Mouse (Mus musculus) adrenal gland (tissue): Measurements from ENCODE around the gene Dus1l.

Source experiments
- intact Hi-C: fragments of 180-260 bp; cut with DNase I; formaldehyde crosslinking; loops from one replicate; pipeline ENCODE4 v1.15.1; 2025

Gene Dus1l

GRCm38 (mm10) chr11:120820546-120820945 lies 24.3 kb upstream of the Dus1l start:
- intact Hi-C loops, result loop anchor here (5.0 kb wide), 1 partner anchor 82 kb away; no protein-coding TSS in a partner anchor

DNA sequence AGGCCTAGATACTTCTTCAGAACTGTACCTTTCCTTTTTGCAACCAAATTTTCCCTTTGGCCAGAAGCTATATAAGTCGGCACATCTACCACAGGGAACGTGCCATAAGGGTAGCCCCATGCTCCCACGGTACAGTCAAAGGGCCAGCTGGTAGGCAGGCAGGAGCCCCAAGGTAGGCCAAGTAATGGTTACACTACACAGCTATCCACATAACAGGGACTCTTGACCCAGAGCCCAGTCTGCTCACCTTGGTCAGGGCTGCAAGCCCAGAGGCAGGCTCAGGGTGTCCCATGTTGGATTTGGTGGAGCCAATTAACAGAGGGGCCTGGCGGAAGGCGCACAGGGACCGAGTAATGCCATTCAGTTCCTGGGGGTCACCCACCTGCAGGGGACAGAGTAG lies 23.4 kb upstream of the Dus1l start:
- intact Hi-C loops, result no loop called here

DNA sequence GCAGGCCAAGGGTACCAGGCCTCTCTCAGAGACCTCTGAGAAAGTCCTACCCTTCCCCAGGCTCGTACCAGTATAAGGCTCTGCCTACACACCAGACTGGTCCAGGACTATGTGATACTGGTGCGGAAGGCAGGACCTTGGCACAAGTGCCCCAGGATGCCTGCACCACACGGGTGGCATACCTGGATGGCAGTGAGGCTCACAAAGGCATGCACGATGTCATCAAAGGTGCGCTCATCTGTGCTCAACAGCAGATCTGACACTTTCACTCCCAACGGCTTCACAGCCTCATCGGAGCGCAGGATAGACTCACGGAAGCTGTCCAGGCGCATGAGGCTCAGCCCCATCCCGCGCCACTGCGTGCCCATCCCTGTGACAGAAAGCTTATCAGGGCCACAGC lies 22.0 kb upstream of the Dus1l start:
- intact Hi-C loops, result no loop called here

GRCm38 (mm10) chr11:120817358-120817757 lies 21.2 kb upstream of the Dus1l start:
- intact Hi-C loops, result no loop called here

DNA sequence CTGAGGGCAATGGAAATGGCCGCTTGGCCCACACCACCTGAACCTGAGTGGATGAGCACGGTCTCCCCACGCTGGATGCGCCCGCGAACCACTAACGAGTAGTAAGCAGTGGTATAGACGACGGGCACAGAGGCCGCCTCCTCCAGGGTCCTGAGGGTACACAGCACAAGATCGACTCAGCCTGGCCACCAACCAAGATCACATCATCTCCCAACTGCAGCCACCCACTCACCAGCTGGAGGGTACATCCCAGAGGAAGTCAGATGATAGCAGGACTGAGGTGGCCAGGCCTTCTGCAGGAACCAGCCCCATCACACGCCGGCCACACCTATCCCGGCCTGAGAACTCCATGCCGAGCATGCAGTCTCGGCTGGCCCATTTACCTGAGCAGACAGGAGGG lies 15.9 kb upstream of the Dus1l start:
- intact Hi-C loops, result no loop called here

DNA sequence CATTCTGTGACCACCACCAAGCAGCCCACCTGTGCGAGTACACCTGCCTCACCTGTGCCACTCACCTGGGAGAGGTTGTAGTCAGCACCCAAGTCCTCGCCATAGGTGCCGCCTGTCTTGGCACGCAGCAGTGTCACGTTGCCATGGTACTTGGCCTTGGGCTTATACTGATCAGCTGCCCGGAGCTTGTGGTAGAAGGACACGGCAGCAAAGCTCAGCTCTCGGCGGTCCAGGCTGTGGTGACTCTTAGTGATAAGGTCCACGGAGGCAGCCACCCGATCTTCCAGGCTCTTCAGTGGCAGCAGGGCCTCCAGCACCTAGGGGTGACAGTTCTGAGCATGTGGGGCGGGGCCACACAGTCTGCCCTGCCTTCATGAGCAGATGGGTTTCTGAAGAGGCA lies 11.8 kb upstream of the Dus1l start:
- intact Hi-C loops, result no loop called here

GRCm38 (mm10) chr11:120805375-120806298 lies 9.4 kb upstream of the Dus1l start:
- intact Hi-C loops, result no loop called here

- intact Hi-C loops, result no loop called here
These were observed 8.6 kb upstream of the Dus1l start for GRCm38 (mm10) chr11:120804769-120805168.

- intact Hi-C loops, result no loop called here
These were observed 8.1 kb upstream of the Dus1l start for GRCm38 (mm10) chr11:120804274-120804673.

DNA sequence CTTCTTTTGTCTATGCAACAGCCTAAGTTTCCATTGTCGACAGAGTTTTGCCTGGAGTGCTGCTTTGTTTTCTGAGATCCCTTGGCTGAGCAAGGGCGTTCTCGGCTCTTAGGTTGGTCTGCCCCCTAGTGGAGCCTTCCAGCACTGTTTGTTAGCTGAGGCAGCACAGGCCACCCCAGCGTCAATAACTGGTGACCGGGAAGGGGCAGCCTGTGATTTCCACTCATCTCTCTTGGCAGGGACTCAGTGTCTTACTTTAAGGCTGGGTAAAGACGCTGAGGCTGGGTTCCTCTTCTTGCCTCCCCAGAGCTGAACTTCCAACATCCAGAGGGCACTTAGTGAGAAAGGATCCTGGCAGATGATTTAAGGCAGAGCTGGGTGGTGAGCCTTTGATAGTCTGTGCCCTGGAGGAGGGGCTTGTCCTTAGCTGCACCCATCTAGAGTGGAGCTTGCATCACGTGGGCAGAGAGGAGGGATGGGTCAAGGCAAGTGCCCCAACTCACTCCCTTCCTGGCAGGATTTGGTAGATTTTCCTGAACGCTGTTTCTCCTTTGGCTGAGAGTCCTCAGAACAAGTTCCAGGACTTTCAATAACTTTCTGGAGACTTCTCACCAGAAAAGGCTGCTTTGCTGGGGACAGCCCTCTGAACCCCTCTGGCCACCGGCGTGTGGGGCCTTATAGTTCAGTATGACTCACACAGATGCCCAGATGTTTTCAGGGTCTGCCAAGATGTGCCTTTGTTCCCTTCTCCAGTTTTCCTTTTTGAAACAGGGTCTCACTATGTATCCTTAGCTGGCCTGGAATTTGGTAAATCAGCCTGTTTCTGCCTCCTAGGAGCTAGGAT lies 4.1 kb upstream of the Dus1l start:
- intact Hi-C loops, result no loop called here

DNA sequence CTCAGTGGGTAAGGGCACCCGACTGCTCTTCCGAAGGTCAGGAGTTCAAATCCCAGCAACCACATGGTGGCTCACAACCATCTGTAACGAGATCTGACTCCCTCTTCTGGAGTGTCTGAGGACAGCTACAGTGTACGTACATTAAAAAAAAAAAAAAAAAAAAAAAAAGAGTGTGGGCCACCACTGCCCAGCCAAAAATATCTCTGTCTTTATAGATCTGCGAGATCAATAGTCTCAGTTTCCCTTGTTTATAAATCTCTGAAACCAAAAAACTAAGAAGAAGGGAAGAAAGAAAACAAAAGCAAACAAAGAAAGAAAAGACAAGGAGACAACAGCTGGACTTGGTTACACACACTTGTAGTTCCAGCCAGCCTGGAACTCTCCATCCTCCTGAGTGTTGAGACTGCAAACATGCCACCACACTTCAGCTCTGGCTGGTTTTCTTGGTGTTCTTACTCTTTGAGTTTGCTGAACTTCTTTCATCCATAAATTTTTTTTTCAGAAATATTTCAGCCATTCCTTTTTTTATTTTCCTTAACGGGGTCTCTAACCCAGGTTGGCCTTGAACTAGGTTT lies 3.2 kb upstream of the Dus1l start:
- intact Hi-C loops, result no loop called here

DNA sequence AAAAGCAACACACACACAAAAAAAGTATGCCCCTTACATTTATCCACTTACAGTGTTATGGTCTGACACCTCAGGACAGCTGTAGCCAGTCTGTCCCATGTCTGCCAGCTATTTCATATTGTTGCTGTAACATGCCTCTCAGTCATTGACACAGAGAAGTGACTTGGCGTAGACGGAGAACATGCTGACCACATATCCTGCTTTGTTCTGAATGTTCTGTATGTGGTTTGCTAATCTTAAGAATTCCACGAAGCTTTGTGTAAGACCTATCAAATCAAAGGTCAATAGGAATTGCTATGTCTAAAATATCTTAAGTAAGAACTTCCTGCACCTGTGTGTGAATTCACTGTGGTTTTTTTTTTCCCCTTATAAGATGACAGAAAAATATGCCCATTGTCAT lies 2.0 kb upstream of the Dus1l start:
- intact Hi-C loops, result no loop called here

DNA sequence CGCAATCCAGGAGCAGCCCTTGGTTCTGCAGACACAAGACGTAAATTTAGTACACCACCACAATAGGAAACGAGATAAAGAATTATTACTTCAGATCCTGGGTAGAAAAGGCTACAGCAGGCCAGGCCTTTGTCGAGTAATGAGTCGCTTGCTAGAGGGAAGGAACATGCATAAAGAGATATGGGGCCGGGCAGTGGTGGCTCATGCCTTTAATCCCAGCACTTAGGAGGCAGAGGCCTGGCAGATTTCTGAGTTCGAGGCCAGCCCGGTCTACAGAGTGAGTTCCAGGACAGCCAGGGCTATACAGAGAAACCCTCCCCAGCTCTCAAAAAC lies 377 bp upstream of the Dus1l start:
- intact Hi-C loops, result no loop called here

DNA sequence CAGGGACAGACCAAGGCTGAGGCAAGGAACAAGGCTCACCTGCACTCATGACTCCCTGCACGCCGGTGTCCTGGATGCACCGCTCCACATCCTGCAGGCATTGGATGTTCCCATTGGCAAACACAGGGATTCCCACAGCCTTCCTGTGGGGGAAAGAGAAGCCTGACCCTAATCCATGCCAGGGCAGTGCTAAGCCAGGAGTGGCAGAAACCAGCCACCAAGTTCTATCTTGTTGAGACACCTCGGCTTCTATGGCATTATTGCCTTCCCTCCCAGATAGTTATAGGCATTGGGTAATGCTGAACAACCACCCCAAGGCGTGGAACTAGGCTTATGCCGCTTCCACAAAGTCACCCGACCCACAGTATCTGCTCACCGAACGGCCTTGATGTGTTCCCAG lies 3.6 kb downstream of the Dus1l start:
- intact Hi-C loops, result no loop called here

DNA sequence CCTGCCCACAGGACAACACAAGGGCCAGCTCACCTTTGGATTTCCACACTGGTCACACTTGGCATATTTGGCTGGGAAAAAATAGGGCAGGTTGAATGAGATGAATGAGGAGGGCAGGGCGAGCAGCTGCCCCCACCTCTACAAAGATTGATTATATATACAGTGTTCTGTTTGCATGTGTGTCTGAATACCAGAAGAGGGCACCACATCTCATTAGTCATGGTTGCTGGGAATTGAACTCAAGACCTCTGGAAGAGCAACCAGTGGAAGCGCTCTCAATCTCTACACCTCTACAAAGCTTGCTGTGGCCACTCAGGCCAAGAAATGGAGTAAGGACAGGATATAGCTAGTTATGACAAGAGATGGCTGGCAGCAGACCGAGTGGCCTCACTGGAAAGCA lies 6.4 kb downstream of the Dus1l start:
- intact Hi-C loops, result loop anchor here (10.0 kb wide), 1 partner anchor 295 kb away; the partner anchor contains the start of gene Slc25a10

- intact Hi-C loops, result loop anchor here (10.0 kb wide), 1 partner anchor 295 kb away; the partner anchor contains the start of gene Slc25a10
These were observed 6.8 kb downstream of the Dus1l start for GRCm38 (mm10) chr11:120789355-120789754.

GRCm38 (mm10) chr11:120788460-120788859 lies 7.7 kb downstream of the Dus1l start:
- intact Hi-C loops, result loop anchor here (10.0 kb wide), 1 partner anchor 294 kb away; the partner anchor contains the start of gene Slc25a10

DNA sequence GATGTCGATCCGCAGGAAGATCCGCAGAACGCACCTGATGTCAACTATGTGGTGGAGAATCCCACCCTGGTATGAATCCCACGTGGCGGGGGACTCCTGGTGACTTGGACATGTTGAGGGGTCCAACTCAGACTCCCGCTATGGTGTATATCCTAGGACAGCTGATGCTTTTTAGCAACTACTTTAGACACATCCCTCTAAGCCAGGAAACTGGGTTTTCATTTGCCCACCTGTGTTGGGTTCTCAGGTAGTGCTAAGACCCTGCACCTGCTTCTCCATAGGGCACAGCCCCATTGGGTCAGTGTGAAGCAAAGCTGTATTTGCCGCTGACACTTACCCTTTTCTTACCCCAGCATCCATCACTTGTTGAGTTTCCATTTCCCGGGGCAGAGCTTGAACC lies 11.1 kb downstream of the Dus1l start:
- intact Hi-C loops, result loop anchor here (10.0 kb wide), 1 partner anchor 290 kb away; the partner anchor contains the start of gene Slc25a10

DNA sequence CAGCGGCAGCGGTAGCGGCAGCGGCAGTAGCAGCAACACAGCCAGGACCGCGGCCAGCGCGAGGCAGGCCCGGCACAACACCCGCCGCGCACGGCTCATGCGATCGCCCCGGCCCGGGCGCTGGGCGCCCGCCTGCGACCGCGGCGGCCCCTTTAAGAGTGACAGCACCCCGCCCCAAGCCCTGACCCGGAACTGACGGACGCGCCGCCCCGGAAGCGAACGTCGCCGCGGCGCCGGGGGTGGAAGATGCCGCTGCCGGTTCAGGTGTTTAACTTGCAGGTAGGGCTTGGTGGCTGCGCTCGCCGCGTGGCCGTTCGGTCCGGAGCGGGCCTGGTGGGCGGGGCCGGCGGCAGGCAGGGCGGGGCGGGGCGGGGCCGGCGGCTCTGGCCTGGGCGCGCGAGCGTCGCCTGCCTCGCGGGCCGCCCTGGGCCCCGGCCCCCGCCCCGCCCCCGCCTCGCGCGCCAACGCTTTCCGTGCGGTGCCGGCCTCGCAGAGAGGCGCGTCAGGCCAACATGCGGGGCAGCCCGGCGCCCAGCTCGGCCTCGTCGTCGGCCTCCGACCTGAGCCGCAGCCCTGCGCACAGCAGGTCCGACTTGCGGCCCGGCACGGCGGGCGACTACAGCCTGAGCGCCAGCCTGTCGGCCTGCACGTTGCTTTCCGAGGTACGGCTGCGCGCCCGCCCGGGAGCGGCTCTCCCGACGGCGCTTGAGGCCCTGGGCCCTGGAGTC lies 12.0 kb downstream of the Dus1l start, which contains the start of the genes Rfng and Gps1:
Gene Rfng (minus strand): TSS at position 144 of the 728 bp plus-strand sequence.
Gene Gps1 (plus strand): TSS at position 209 of the 728 bp plus-strand sequence.
- intact Hi-C loops, result loop anchor here (10.0 kb wide), 1 partner anchor 289 kb away; the partner anchor contains the start of gene Slc25a10

GRCm38 (mm10) chr11:120783426-120784063 lies 12.7 kb downstream of the Dus1l start:
- intact Hi-C loops, result loop anchor here (10.0 kb wide), 1 partner anchor 289 kb away; the partner anchor contains the start of gene Slc25a10
